Mouse (Mus musculus) mouse embryonic stem cell (cell line): ENCODE data around the gene Zbtb48.

ENCODE experiments used
- in situ Hi-C, 2 experiments: fragments of 300-500 bp; cut with MboI; formaldehyde crosslinking; loops; 1 replicate in 1 of 2; 3 replicates in 1 of 2; pipeline ENCODE4 v1.14.3; 2019 to 2020; ENCODE audit warnings: low sequenced_read_pairs in 2 of 2, low pct_unique_long_range_greater_than_20kb in 1 of 2, mixed read lengths in 1 of 2; ENCODE audit not compliant: unreplicated experiment in 1 of 2

Gene Zbtb48

DNA sequence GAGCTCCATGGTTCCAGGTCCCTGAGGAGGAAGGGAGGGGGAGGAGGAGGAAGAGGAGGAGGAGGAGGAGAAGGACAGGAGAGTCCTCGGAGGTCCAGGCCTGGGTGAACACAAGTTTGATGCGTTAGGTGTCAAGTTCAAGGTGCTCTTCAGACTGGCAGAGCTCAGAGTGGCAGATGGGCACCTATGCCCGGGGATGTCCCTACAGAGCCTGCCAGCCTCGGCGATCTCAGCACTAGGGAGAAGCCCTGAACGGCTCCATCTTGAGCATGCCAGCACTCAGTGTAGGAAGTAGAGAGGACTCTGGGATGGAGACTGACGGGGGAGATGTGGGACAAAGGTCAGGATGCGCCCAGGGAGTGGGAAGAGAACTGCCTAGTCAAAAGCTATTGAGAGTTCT, 40.8 kb downstream of the Zbtb48 start:
- in situ Hi-C loops = no loop called here

DNA sequence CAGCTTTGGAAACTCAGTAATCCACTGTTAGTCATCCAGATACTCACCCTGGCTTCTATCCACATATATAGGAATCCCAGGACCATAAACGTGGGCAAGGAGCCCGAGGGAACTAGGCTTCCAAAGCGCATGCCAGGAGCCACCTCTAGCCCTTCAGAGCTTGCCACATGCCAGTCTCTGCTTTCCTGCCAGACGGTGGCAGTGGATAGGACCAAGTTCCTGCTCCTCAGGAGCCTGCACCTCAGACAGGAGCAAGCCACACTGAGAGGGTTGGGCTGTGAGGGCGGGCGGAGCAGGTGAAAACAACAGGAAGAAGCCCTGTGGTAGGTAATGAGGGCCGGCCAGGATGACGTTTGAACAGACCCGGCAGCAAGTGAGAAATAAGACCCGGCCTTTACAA, 41.6 kb downstream of the Zbtb48 start:
- in situ Hi-C loops = no loop called here

DNA sequence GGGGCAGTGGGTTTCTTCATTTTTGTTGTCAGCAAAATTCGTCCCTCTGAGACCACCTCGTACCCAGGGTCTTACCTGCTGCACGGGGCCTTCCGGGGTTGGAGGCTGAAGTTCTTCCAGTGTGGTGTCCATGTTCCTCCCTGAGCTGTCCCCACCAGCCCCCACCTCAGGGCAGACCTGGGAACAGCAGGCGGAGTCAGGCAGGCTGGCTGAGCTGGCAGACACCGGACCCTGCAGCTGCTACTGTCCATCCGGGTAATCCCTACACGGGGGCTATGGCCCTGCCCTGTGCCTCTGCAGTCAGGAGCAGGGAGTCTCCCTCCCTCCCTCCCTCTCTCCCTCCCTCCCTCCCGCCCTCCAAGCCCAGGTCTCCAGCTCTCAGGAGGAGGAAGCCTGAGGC, 43.9 kb downstream of the Zbtb48 start:
- in situ Hi-C loops = no loop called here

DNA sequence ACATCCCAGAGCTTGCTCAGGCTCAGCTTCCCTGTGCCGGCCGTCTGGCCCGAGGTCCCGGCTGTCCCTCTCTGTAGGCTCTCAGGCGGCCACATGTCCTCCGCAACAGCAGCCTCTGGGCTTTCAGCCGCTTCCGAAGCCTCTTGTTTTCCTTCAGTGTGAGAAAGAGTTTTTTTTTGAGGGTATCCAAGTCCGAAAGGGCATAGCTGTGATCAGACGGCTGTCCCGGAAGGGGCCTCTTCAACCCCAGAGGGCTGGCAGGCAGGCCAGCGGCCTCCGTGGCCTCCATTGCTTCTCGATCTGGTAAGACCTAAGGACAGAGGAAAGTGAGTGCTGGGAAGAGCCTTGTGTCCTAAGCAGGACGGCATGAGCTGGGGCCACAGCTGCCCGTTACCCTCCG, 44.4 kb downstream of the Zbtb48 start:
- in situ Hi-C loops = no loop called here

DNA sequence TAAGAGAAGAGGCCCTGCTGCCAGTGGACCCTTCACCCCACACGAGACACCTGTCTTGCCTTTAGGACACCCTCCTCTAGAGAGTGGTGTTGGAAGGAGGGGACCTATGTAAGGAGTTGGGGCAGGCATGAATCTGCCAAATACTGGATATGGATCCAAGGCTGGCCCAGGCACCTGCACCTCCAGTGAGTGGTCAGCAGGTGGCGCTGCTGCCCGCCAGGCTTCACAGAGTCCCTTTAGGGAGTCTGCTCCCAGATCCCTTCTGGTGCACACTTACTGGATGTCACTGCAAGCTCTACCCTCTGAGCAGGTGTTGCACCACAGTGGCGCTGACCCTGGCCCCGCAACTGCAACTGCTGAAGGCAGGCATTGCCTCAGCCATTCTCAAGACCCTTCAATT, 46.1 kb downstream of the Zbtb48 start:
- in situ Hi-C loops = no loop called here

DNA sequence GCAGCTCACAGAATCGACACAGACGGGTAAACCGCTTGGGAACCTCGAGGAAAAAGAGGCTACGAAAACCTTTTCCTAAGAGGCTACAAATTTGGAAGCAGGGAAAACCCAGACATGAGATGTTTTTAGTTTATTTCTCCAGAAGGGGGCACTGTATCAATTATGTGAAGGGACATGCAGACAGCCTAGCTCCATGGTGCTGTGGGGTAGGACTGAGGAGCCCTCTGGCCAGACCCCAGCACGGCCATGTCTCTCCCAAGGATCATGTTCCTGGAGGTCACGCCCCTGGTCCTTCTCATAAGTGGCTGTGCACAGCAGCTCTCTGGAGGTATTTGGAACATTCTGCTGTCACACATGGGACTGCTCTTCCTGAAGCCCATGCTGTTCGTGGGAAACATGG, 46.8 kb downstream of the Zbtb48 start:
- in situ Hi-C loops = no loop called here

DNA sequence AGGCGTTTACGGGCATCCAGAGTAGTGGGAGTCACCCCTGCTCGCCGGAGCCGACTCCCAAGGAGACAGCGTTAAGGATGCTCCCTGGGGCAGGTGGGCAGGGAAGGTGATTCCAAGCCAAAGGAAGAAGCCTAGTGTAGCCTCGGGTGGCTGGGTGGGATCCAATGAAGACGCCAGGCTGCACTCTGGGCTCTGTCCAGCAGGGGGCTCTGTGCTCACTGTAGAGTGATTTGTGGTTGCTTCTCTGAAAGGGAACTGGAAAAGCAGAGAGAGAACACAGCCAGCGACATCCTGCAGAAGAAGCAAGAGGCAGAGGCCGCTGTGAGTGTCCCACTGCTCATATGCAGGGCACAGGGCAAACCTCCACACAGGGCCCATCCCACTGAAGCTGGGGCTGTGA, 49.7 kb downstream of the Zbtb48 start:
- in situ Hi-C loops = no loop called here

DNA sequence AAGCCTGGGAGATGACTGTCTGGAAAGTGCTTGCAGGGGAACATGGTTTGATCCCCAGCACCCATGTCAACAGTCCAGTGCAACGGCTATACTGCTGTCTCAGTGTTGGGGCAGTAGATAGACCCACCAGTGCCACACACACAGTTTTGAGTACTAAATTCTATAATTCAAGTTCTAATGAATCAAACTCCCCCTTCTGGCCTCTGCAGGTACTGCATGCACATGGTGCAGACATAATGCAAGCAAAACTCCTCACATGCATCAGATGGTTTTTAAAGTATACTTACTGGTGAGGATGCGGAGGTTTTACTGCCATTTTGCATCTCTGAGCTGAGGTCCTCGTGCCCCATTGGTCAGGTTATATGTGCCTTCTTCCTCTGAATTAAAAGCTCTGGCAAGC, 52.0 kb downstream of the Zbtb48 start:
- in situ Hi-C loops = no loop called here

DNA sequence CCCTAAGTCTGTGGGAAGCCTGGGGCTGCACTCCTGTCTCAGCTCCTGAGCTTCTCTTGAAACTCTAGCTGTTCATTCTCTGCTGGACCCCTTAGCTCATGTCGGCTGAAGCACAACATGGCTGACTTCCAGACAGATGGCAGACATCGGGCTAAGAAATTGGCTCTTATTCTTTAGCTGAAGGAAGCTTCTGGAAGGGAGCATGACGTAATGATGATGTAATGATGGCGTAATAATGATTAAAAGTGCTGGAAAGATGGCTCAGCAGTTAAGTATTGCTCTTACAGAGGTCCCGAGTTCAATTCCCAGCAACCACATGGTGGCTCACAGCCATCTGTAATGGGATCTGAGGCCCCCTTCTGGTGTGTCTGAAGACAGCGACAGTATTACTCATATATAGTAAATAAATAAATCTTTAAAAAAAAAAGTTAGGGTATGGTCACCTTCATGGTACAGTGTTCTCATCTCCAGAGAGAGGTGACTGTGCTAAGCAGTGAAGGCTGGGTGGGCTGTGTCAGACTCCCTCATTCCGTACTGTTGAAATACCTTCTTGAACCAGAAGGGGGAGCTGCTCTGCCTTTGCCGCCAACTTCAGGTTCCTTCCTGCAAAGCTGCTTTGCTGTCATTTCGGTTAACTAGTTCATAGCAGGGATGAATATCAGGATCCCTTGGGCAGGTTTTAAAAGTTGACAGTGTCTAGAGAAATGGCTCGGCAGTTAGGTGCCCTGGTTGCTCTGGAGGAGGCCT, 55.1 kb downstream of the Zbtb48 start:
- in situ Hi-C loops = no loop called here
